Mouse (Mus musculus) heart, postnatal 25 days (tissue): Measurements from ENCODE around the gene Hps4. TPM values are rescaled to one million over a fixed set of nuclear protein-coding genes. Genes with fewer than 3 reads are reported as not detected.

Experiments
- DNase-seq: peaks from one replicate; pipeline ENCODE4 v3.0.0; 2022; ENCODE audit warnings: low spot score
- intact Hi-C: fragments of 180-260 bp; cut with DNase I; formaldehyde crosslinking; loops from one replicate; pipeline ENCODE4 v1.15.1; 2025
- total RNA-seq, 2 experiments: library from RNA; stranded (reverse); gene quantifications; 2 replicates each; pipeline ENCODE4 v1.2.3; 2021

The Hps4 gene
- total RNA-seq, 2 experiments from 2014 or later: 10.2 to 12.1 TPM

- no peak for DNase-seq
- intact Hi-C loops: no loop called here
Observed at GRCm38 (mm10) chr5:112320936-112321335, 21.9 kb upstream of the Hps4 start.

GRCm38 (mm10) chr5:112321376-112321775 is 21.5 kb upstream of the Hps4 start:
- intact Hi-C loops: no loop called here

GRCm38 (mm10) chr5:112323246-112323645 is 19.6 kb upstream of the Hps4 start:
- intact Hi-C loops: no loop called here
- no peak for DNase-seq

More at GRCm38 (mm10) chr5:112321376-112321775, 21.5 kb upstream of the Hps4 start:
- no peak for DNase-seq

- no peak for DNase-seq
- intact Hi-C loops: loop anchor here (2.0 kb wide), 1 partner anchor 48 kb away; the partner anchor contains the start of gene Tpst2
Observed at GRCm38 (mm10) chr5:112324637-112325545, 18.0 kb upstream of the Hps4 start.

GRCm38 (mm10) chr5:112325546-112326445 is 17.1 kb upstream of the Hps4 start, which contains the start of gene Tfip11:
Gene Tfip11, plus strand, starts transcription at chr5:112326358.
- intact Hi-C loops: loop anchor here (1.0 to 2.0 kb wide), 2 partner anchors 17 to 49 kb away; partner anchors contain the start of gene Tpst2
- peak; percentile 91 for DNase-seq

GRCm38 (mm10) chr5:112326446-112327009 is 16.4 kb upstream of the Hps4 start:
- no peak for DNase-seq
- intact Hi-C loops: loop anchor here (1.0 kb wide), 1 partner anchor 16 kb away; no protein-coding TSS in a partner anchor

- DNase-seq: no peak
- intact Hi-C loops: no loop called here
Observed at GRCm38 (mm10) chr5:112327854-112328253, 15.0 kb upstream of the Hps4 start.

- intact Hi-C loops: no loop called here
- DNase-seq: no peak
Observed at GRCm38 (mm10) chr5:112329805-112330564, 12.9 kb upstream of the Hps4 start.

- DNase-seq: no peak
- intact Hi-C loops: loop anchor here (1.0 kb wide), 1 partner anchor 95 kb away; no protein-coding TSS in a partner anchor
Observed at GRCm38 (mm10) chr5:112335473-112335872, 7.4 kb upstream of the Hps4 start.

- intact Hi-C loops: no loop called here
- DNase-seq: no peak
Observed at GRCm38 (mm10) chr5:112337004-112337403, 5.9 kb upstream of the Hps4 start.

- no peak for DNase-seq
- intact Hi-C loops: no loop called here
Observed at GRCm38 (mm10) chr5:112339215-112339614, 3.7 kb upstream of the Hps4 start.

- DNase-seq: no peak
- intact Hi-C loops: loop anchor here (5.0 kb wide), 1 partner anchor 84 kb away; no protein-coding TSS in a partner anchor
Observed at GRCm38 (mm10) chr5:112343205-112343595, 317 bp downstream of the Hps4 start.

GRCm38 (mm10) chr5:112344092-112344960 is 1.4 kb downstream of the Hps4 start:
- intact Hi-C loops: loop anchor here (5.0 kb wide), 1 partner anchor 83 kb away; no protein-coding TSS in a partner anchor
- DNase-seq: no peak

- DNase-seq: no peak
- intact Hi-C loops: no loop called here
Observed at GRCm38 (mm10) chr5:112346211-112346965, 3.5 kb downstream of the Hps4 start.

GRCm38 (mm10) chr5:112349169-112349568 is 6.3 kb downstream of the Hps4 start:
- DNase-seq: no peak
- intact Hi-C loops: no loop called here

GRCm38 (mm10) chr5:112355493-112355892 is 12.6 kb downstream of the Hps4 start:
- no peak for DNase-seq
- intact Hi-C loops: no loop called here

GRCm38 (mm10) chr5:112355910-112356309 is 13.0 kb downstream of the Hps4 start, which contains the start of gene Gm6583:
Gene Gm6583, minus strand, starts transcription at chr5:112356033.
- DNase-seq: no peak
- intact Hi-C loops: no loop called here
